Mouse (Mus musculus): ENCODE data around the gene Tmem189.

DNA sequence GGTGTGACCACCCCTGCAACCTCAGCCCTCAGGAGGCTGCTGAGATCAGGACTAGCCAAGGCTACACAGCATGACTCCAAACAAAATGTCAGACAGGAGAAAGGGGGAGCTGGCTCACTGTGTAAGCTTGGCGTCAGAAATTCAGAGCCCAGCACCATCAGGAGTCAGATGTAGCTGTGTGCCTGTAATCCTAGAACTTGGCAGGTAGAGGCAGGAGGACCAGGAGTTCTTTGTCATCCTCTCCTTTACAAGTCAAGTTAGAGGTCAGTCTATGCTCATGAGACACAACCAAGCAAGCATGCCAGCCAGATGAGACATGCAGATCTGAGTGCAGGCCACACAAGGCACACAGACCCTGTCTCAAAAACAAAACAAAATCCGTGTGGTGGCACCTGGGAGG lies 64.0 kb downstream of the Tmem189 start:
- TF ChIP-seq CTCF (IDR thresholded peaks at IDR 0.05; ENCODE audit: low read depth) (no peak), EP300 (IDR thresholded peaks at IDR 0.05; ENCODE audit: low read depth) (no peak)

Measured in heart, postnatal 0 days (tissue).